Mouse (Mus musculus) liver, embryonic 13.5 days (tissue): ENCODE data around the gene Tac2. TPM values are rescaled to one million over a fixed set of nuclear protein-coding genes. Genes with fewer than 3 reads are reported as not detected.
"Not testable (repeated sequence)": the region's sequence is repeated elsewhere in the genome, so short reads cannot be mapped to it uniquely, and the experiment has no call there.

Source experiments
- ATAC-seq: fragments of 200-750 bp; cut with Nextera tagmentation; 2 replicates; pipeline ENCODE4 v1.8.0; 2017; ENCODE audit warnings: low read depth, mild to moderate bottlenecking, moderate number of reproducible peaks, moderate library complexity
- DNase-seq: peaks from one replicate; pipeline ENCODE4 v3.0.0; 2022
- H3K27ac ChIP-seq: fragments of 300-500 bp; sonication (generic); 2 replicates; pipeline ENCODE4 v1.5.1; 2015; ENCODE audit warnings: moderate library complexity, mild to moderate bottlenecking, inconsistent platforms
- H3K27me3 ChIP-seq: fragments of 300-500 bp; sonication (generic); 2 replicates; pipeline ENCODE4 v1.6.1; 2015; ENCODE audit warnings: mild to moderate bottlenecking, inconsistent platforms
- H3K36me3 ChIP-seq: fragments of 300-500 bp; sonication (generic); 2 replicates; pipeline ENCODE4 v1.6.1; 2015; ENCODE audit warnings: mild to moderate bottlenecking, inconsistent platforms
- H3K4me1 ChIP-seq: fragments of 300-500 bp; sonication (generic); replicated peaks from 2 replicates; pipeline ENCODE4 v1.6.1; 2015; ENCODE audit warnings: inconsistent platforms
- H3K4me2 ChIP-seq: fragments of 300-500 bp; sonication (generic); 2 replicates; pipeline ENCODE4 v1.6.1; 2015; ENCODE audit warnings: inconsistent platforms, mild to moderate bottlenecking, moderate library complexity
- H3K4me3 ChIP-seq: fragments of 300-500 bp; sonication (generic); replicated peaks from 2 replicates; pipeline ENCODE4 v1.5.1; 2015; ENCODE audit warnings: mild to moderate bottlenecking, inconsistent platforms
- H3K9ac ChIP-seq: fragments of 300-500 bp; sonication (generic); 2 replicates; pipeline ENCODE4 v1.6.1; 2015; ENCODE audit warnings: mild to moderate bottlenecking, inconsistent platforms
- H3K9me3 ChIP-seq: fragments of 300-500 bp; sonication (generic); replicated peaks from 2 replicates; pipeline ENCODE4 v1.6.1; 2016; ENCODE audit warnings: inconsistent platforms
- WGBS: fragments of 180-500 bp; shearing (Covaris S2); methylation state at CpG from one replicate; pipeline ENCODE4 v1.1.7; 2015; ENCODE audit not compliant: insufficient replicate concordance; 5-methylcytosine and 5-hydroxymethylcytosine counted together
- polyA plus RNA-seq: library from polyadenylated mRNA; unstranded; fragments of >200 nt; fragmentation: Nextera tagmentation; extraction: Ambion mirVana; gene quantifications from 2 replicates; pipeline ENCODE4 v1.2.1, GENCODE M21; 2015

Tac2 gene
- polyA plus RNA-seq, 1 experiment from 2014 or later: 14.2 TPM

DNA sequence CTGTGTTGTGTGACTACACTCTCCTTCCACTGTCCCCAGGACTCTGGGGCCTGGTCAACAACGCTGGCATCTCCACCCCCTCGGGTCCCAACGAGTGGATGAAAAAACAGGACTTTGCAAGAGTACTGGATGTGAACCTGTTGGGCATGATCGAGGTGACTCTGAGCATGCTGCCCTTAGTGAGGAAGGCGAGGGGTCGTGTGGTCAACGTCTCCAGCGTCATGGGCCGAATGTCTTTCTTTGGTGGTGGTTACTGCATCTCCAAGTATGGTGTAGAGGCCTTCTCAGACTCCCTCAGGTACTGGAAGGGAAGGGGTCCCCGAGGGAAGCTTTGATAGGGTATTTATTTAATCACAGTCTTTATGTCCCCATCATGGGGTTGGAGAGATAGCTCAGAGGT is 38.6 kb downstream of the Tac2 start:
- not testable (repeated sequence) for H3K4me2 ChIP-seq, H3K27ac ChIP-seq, ATAC-seq, H3K27me3 ChIP-seq, DNase-seq, H3K9ac ChIP-seq, H3K36me3 ChIP-seq, H3K9me3 ChIP-seq, H3K4me3 ChIP-seq
- H3K4me1 ChIP-seq: peaks cover 16% of the 10 kb centered on the region
- 63% methylated on average over 10 of the region's 10 CpGs for WGBS

GRCm38 (mm10) chr10:127763914-127764680 is 39.8 kb downstream of the Tac2 start:
- Histone ChIP-seq H3K27me3 (no peaks in the 10 kb centered on the region), H3K4me3 (no peak overlapping the region), H3K27ac (peak overlapping the region; percentile 69), H3K36me3 (no peaks in the 10 kb centered on the region), H3K9ac (no peak overlapping the region), H3K4me1 (peaks cover 10% of the 10 kb centered on the region), H3K9me3 (no peaks in the 10 kb centered on the region), H3K4me2 (no peak overlapping the region)
- ATAC-seq (peak; percentile 76), DNase-seq (no peak)
- 56% methylated on average over 12 of the region's 12 CpGs for WGBS

- no peak for ATAC-seq
Observed at GRCm38 (mm10) chr10:127766564-127766963, 42.3 kb downstream of the Tac2 start.

DNA sequence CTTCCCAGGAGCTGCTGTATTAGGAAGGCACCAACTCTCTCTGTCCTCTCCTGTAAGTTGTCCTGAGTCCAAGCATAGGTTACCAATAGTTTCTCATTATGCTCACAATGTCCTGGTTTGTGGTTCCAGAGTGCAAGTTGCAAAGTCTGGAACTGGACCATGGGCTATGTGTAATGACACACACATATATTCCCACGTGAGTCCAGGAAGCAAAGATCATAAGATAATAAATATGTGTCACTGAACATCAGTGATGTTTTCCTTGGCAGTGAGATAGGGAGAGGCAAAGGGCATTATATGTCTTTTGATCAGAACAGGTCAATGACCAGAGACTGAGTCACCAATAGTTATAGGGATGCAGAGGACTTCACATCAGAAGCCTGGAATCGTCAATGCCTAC is 51.7 kb downstream of the Tac2 start, which contains the start of gene Rdh9:
Gene Rdh9, plus strand, starts transcription at position 376 of the 400 bp plus-strand sequence.
- H3K4me2 ChIP-seq: no peak within 1 kb of the TSS
- H3K4me3 ChIP-seq: no peak within 1 kb of the TSS
- H3K4me1 ChIP-seq: no peaks in the 10 kb centered on the region
- H3K27me3 ChIP-seq: no peaks in the 10 kb centered on the region
- H3K9ac ChIP-seq: no peak within 1 kb of the TSS
- no peak within 1 kb of the TSS for H3K27ac ChIP-seq
- 46% methylated on average over 2 of the region's 2 CpGs for WGBS
- no peak for DNase-seq
- H3K9me3 ChIP-seq: no peaks in the 10 kb centered on the region
- no peaks in the 10 kb centered on the region for H3K36me3 ChIP-seq
- no peak for ATAC-seq

More at GRCm38 (mm10) chr10:127766564-127766963, 42.3 kb downstream of the Tac2 start:
- H3K9ac ChIP-seq: no peak overlapping the region
- no peaks in the 10 kb centered on the region for H3K9me3 ChIP-seq
- no peak overlapping the region for H3K4me3 ChIP-seq
- no peak overlapping the region for H3K27ac ChIP-seq
- no peak for DNase-seq
- no peaks in the 10 kb centered on the region for H3K36me3 ChIP-seq
- H3K4me1 ChIP-seq: peaks cover 4% of the 10 kb centered on the region; the same call in 1 of the 2 replicates
- WGBS: 69% methylated on average over 1 of the region's 1 CpGs
- no peak overlapping the region for H3K4me2 ChIP-seq
- H3K27me3 ChIP-seq: no peaks in the 10 kb centered on the region

Other genes with a start within 250 kb of the Tac2 start
- gene Stac3, start 222.8 kb upstream of the Tac2 start, polyA plus RNA-seq: 0.17 and 0.47 TPM in 2 replicates
- gene Ndufa4l2, start 209.5 kb upstream of the Tac2 start, polyA plus RNA-seq: 1.9 and 2.8 TPM in 2 replicates
- gene Shmt2, start 202.0 kb upstream of the Tac2 start, polyA plus RNA-seq: 133 and 142 TPM in 2 replicates
- 0.13 TPM in 2 replicates for gene Nxph4, start 189.9 kb upstream of the Tac2 start, polyA plus RNA-seq
- 15.1 and 16.9 TPM in 2 replicates for gene Lrp1, start 103.3 kb upstream of the Tac2 start, polyA plus RNA-seq
- 12.3 and 15.5 TPM in 2 replicates for gene Stat6, start 81.5 kb upstream of the Tac2 start, polyA plus RNA-seq
- 5.0 and 6.3 TPM in 2 replicates for gene Nemp1, start 57.6 kb upstream of the Tac2 start, polyA plus RNA-seq
- 1.5 and 2.1 TPM in 2 replicates for gene Nab2, start 55.9 kb upstream of the Tac2 start, polyA plus RNA-seq
- gene Myo1a, start 19.3 kb upstream of the Tac2 start, polyA plus RNA-seq: 0.17 TPM in 2 replicates
- 0.75 and 0.94 TPM in 2 replicates for gene Zbtb39, start 15.1 kb downstream of the Tac2 start, polyA plus RNA-seq
- 9.0 and 11.2 TPM in 2 replicates for gene Gpr182, start 27.3 kb downstream of the Tac2 start, polyA plus RNA-seq
- 0.17 and 0.28 TPM in 2 replicates for gene Rdh1, start 35.2 kb downstream of the Tac2 start, polyA plus RNA-seq
- 0.14 and 0.15 TPM in 2 replicates for gene Rdh16f1, start 35.3 kb downstream of the Tac2 start, polyA plus RNA-seq
- not detected in 2 replicates for gene Rdh9, start 51.9 kb downstream of the Tac2 start, polyA plus RNA-seq
- 0.05 TPM in 1 of 2 replicates, not detected in the other for gene Rdh16, start 76.7 kb downstream of the Tac2 start, polyA plus RNA-seq
- not detected in 2 replicates for gene Rdh19, start 125.5 kb downstream of the Tac2 start, polyA plus RNA-seq
- not detected in 2 replicates for gene Rdh16f2, start 142.0 kb downstream of the Tac2 start, polyA plus RNA-seq
- 0.47 and 0.70 TPM in 2 replicates for gene Rdh7, start 164.3 kb downstream of the Tac2 start, polyA plus RNA-seq
- not detected in 2 replicates for gene Sdr9c7, start 174.0 kb downstream of the Tac2 start, polyA plus RNA-seq